In genomic region chr15:12622093-12622643, GRCm38 (mm10) we compare ENCODE assay signal across 12 mouse cellular contexts.
A peak's percentile ranks its signal among the peaks of the same experiment; 100 is the strongest.
DNase-seq lines count a peak whose midpoint lies in the region; ATAC-seq and TF ChIP-seq lines count a peak whose summit lies in the region.
"Had no signal": no experiment of that assay in that cellular context is flagged by ENCODE, and none has a peak within 500 bp of the region (broad histone marks: within the 10 kb centered on the region; RNA-seq: fewer than 3 reads in every experiment).

No protein-coding gene starts in this region.

- no peaks in the 10 kb centered on the region for H3K9me3 ChIP-seq in limb, embryonic 14.5 days (ENCODE audit: control insufficient read depth, low read length)
- H3K9me3 ChIP-seq in neural tube, embryonic 14.5 days (ENCODE audit: control insufficient read depth, low read length), result no peaks in the 10 kb centered on the region; the same call in 1 of the 2 replicates
- H3K9me3 ChIP-seq: heart, embryonic 13.5 days; liver, embryonic 13.5 days had no signal

- H3K4me1 ChIP-seq in limb, embryonic 14.5 days (ENCODE audit: control insufficient read depth, insufficient read depth, low read length), result peaks cover 6% of the 10 kb centered on the region; the same call in 1 of the 2 replicates
- peaks cover 7% of the 10 kb centered on the region; the same call in 1 of the 2 replicates for H3K4me1 ChIP-seq in neural tube, embryonic 14.5 days (ENCODE audit: control insufficient read depth, insufficient read depth, low read length)
- H3K4me1 ChIP-seq in thymus, adult 2 months (replicated peaks; ENCODE audit: control insufficient read depth, insufficient read depth, low read length), result no peaks in the 10 kb centered on the region

- no peak for TF ChIP-seq POLR2A in limb, embryonic 14.5 days (IDR thresholded peaks at IDR 0.05; ENCODE audit: borderline replicate concordance, extremely low read depth, insufficient read depth, insufficient read length)
- TF ChIP-seq POLR2A in thymus, adult 2 months (IDR thresholded peaks at IDR 0.05; ENCODE audit: control insufficient read depth, extremely low read depth, insufficient read depth, low read length, poor library complexity), result no peak

- H3K4me2 ChIP-seq in limb, embryonic 14.5 days (replicated peaks; ENCODE audit: low read depth, low read length, severe bottlenecking), result no peak overlapping the region
- no peak overlapping the region for H3K4me2 ChIP-seq in neural tube, embryonic 14.5 days (ENCODE audit: low read depth, low read length)
- H3K4me2 ChIP-seq: heart, embryonic 13.5 days; liver, embryonic 13.5 days had no signal

- no peaks in the 10 kb centered on the region for H3K27me3 ChIP-seq in limb, embryonic 14.5 days (ENCODE audit: control insufficient read depth, insufficient read depth, low read length)
- H3K27me3 ChIP-seq in neural tube, embryonic 14.5 days (ENCODE audit: control insufficient read depth, insufficient read depth, low read length), result no peaks in the 10 kb centered on the region
- no peaks in the 10 kb centered on the region for H3K27me3 ChIP-seq in thymus, adult 2 months (ENCODE audit: control insufficient read depth, insufficient read depth, low read length)
- H3K27me3 ChIP-seq: heart, embryonic 13.5 days; liver, embryonic 13.5 days had no signal

- intact Hi-C loops in heart, postnatal 36 days (cut with DNase I), result no loop called here

- 0 out of 2 replicates have a peak overlapping the region, but pooled peaks have one; percentile 29 for H3K9ac ChIP-seq in limb, embryonic 14.5 days (ENCODE audit: low read depth, low read length, severe bottlenecking)
- H3K9ac ChIP-seq in neural tube, embryonic 14.5 days (replicated peaks; ENCODE audit: low read depth, low read length), result no peak overlapping the region
- H3K9ac ChIP-seq: heart, embryonic 13.5 days; liver, embryonic 13.5 days had no signal

- H3K36me3 ChIP-seq in limb, embryonic 14.5 days (ENCODE audit: control insufficient read depth, insufficient read depth, low read length), result no peaks in the 10 kb centered on the region
- no peaks in the 10 kb centered on the region for H3K36me3 ChIP-seq in neural tube, embryonic 14.5 days (ENCODE audit: control insufficient read depth, insufficient read depth, low read length)
- no peaks in the 10 kb centered on the region for H3K36me3 ChIP-seq in thymus, adult 2 months (ENCODE audit: control insufficient read depth, insufficient read depth, low read length)
- H3K36me3 ChIP-seq: heart, embryonic 13.5 days; liver, embryonic 13.5 days had no signal

- 40% methylated on average over 7 of the region's 7 CpGs for WGBS in limb, embryonic 14.5 days
- WGBS in neural tube, embryonic 14.5 days, result 50% methylated on average over 7 of the region's 7 CpGs
- WGBS in thymus, adult 2 months, result 88% methylated on average over 7 of the region's 7 CpGs

- ATAC-seq in limb, embryonic 14.5 days (ENCODE audit: low FRiP score, low read depth), result no peak
- peak; percentile 77 for ATAC-seq in neural tube, embryonic 14.5 days (ENCODE audit: low read depth)
- ATAC-seq: forebrain, embryonic 14.5 days; intestine, embryonic 16.5 days had no signal

- no peak for TF ChIP-seq CTCF in thymus, adult 2 months (IDR thresholded peaks at IDR 0.05; ENCODE audit: borderline replicate concordance, control insufficient read depth, extremely low read depth, insufficient read depth, low read length, poor library complexity)

- no peak overlapping the region for H3K4me3 ChIP-seq in limb, embryonic 14.5 days (replicated peaks; ENCODE audit: low read length)
- no peak overlapping the region for H3K4me3 ChIP-seq in neural tube, embryonic 14.5 days (ENCODE audit: low read depth, low read length)
- no peak overlapping the region for H3K4me3 ChIP-seq in thymus, adult 2 months (ENCODE audit: control insufficient read depth, insufficient read depth, low read length)
- H3K4me3 ChIP-seq: heart, embryonic 13.5 days; liver, embryonic 13.5 days had no signal

- peak; percentile 32 to 41 for DNase-seq in heart, adult 18-20 months
- DNase-seq in heart, postnatal 36 days, result no peak
- DNase-seq in kidney, postnatal 10 days, result peak; percentile 31
- no peak for DNase-seq in kidney, postnatal 36 days
- no peak for DNase-seq in limb, embryonic 14.5 days (ENCODE audit: low spot score)
- no peak for DNase-seq in thymus, adult 2 months
- DNase-seq: cerebellum, adult 2 months; liver, embryonic 13.5 days had no signal

- no peak overlapping the region for H3K27ac ChIP-seq in limb, embryonic 14.5 days (replicated peaks; ENCODE audit: low read depth, low read length)
- no peak overlapping the region for H3K27ac ChIP-seq in neural tube, embryonic 14.5 days (ENCODE audit: low read depth, low read length)
- no peak overlapping the region for H3K27ac ChIP-seq in thymus, adult 2 months (ENCODE audit: control insufficient read depth, insufficient read depth, low read length)
- H3K27ac ChIP-seq: heart, embryonic 13.5 days; liver, embryonic 13.5 days had no signal

Comparison
In these comparisons a context has a peak if more than half of its experiments do, and no peak if none do; other contexts are left out.
1. DNase-seq: peak in heart, adult 18-20 months (2 of 2) and kidney, postnatal 10 days (single experiment); none in heart, postnatal 36 days (0 of 2), kidney, postnatal 36 days (0 of 2), limb, embryonic 14.5 days (single experiment) and thymus, adult 2 months (single experiment).